Mouse (Mus musculus): ENCODE data around the gene Gna11.

Gene Gna11

GRCm38 (mm10) chr10:81505016-81505664, 39.9 kb downstream of the Gna11 start:
- no peak for DNase-seq (ENCODE audit: low read depth, low spot score)

GRCm38 (mm10) chr10:81502658-81503057, 42.3 kb downstream of the Gna11 start:
- peak; percentile 59 for DNase-seq (ENCODE audit: low read depth, low spot score)

DNA sequence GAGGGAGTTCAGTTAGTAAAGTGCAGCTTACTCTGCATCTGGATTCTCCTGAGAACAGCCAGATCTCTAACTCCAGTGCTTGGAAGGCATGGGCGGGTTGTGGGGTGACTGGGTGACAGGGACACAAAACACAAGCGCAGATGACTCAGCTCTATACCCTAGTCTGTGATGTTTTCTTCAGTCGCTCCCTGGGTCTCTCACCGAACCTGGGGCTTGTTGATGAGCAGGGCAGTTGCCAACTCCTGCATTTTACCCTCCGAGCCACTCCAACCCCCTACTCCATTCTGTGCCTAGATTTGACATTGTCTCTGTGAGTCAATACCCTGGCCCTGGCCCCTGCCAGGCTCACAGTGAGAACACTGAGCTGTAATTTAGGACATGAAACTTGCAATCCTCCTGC, 43.1 kb downstream of the Gna11 start:
- DNase-seq (ENCODE audit: low read depth, low spot score) = no peak

GRCm38 (mm10) chr10:81500032-81500431, 45.0 kb downstream of the Gna11 start, which contains the start of gene S1pr4:
TSS of gene S1pr4 (minus strand) at chr10:81500132.
- DNase-seq (ENCODE audit: low read depth, low spot score) = no peak

GRCm38 (mm10) chr10:81499250-81499901, 45.6 kb downstream of the Gna11 start:
- DNase-seq (ENCODE audit: low read depth, low spot score) = peak; percentile 48

DNA sequence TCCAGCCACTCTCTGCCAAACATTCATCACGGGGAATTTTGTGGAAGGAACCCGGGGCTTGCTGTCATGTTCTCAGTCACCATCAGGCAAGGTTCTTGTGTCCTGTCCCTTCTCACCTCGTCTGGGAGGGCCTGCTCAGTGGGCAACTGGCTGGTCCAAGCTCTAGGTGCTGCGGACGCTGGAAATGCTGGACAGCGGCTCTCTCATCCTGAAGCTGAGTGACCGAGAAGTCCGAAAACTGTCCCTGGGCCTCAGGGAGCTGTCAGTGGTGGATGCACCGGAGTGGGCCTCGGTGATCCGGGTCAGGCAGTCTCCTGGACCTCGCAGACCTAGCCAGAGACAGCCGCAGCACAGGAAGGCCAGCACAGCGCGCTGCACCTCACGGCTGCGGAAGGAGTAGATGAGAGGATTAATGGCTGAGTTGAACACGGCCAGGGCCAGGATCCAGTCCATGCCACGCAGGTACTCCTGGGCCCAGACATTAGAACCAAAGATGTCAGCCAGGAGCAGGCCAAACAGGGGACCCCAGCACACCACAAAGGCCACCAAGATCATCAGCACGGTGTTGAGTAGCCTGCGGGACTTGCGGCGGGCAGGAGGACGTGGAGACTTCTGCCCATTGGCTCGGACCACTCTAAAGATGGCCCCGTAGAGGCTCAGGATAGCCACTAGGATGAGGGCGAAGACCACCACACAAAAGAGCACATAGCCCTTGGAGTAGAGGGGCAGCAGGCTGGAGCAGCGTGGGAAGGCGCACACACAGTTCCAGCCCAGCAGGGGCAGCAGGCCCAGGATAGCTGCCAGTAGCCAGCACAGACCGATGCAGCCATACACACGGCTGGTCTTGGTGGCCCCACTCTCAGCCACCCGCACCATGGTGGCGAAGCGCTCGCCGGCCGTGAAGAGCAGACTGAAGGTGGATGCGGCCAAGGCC, 46.4 kb downstream of the Gna11 start:
- DNase-seq (ENCODE audit: low read depth, low spot score) = no peak

DNA sequence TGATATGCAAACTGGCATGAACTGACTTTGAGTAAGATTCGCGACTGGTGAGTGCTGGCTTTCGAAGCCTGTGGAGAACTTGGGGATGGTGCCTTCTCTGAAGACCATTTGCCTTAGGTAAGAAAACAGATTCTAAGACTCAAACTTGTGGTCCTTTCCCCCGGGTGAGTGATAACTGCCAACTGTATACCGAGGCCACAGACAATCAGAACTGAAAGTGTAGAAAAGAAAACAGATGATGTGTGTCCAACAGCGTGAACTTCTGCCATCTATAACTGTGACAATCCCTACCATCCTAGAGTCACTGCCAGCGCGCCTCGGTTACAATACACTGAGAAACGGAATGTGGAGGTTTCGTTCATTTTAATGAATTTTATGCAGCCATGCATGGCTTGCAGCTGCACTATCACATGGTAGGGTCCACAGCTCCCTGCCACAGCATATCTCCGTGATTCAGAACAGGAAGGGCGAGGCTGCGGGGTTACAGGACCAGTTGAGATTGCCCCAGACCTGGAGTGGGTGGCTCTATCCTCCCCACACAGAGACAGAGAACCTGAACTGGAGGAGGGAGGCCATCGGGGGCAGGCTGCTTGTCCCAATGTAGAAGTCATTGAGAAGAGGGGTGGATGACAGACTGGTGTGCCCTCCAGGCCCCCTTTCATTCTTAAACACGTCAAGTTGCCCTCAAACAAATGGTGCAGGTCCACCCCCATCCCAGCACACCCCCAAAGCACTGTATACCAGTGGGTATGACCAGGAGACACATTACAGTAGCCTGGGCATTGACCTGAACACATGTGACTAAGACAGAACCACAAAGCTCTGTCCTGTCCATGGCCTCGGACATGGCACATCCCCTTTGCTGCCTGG, 47.4 kb downstream of the Gna11 start:
- no peak for DNase-seq (ENCODE audit: low read depth, low spot score)

- no peak for DNase-seq (ENCODE audit: low read depth, low spot score)
Observed at GRCm38 (mm10) chr10:81496969-81497368, 48.0 kb downstream of the Gna11 start.

GRCm38 (mm10) chr10:81496264-81496901, 48.6 kb downstream of the Gna11 start, which contains the start of gene Ncln:
TSS of gene Ncln (minus strand) at chr10:81496392.
- peak; percentile 96 for DNase-seq (ENCODE audit: low read depth, low spot score)

DNA sequence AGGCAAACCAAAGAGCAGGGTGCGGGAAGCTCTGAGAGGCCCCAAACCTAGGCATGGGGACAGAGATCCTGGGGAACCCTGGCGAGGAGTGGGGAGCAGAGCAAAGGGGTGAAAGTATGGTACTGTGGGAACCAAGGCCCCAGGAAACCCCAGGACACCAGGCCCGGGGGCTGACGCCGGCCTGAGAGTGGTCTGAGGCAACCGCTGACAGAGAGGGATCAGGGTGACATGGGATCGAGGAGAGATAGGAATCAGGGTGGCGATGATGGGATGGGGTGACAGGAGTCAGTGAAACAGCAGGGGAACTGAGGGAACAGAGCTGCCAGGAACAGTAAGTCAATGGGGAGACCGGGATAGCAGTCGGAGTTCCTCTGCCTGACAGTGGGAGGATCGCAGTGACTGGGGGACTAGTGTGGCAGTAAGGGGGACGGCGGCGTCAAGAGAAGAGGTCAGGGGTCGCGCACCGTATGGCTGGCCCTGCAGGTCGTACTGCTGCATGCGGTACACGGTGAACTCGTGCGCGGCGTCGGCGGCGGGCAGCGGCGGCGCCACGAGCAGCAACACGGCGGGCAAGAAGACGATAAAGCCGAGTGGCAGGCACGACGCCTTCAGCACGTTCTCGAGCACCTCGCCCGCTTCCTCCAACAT, 49.2 kb downstream of the Gna11 start:
- DNase-seq (ENCODE audit: low read depth, low spot score) = no peak

- DNase-seq (ENCODE audit: low read depth, low spot score) = no peak
Observed at GRCm38 (mm10) chr10:81495151-81495550, 49.8 kb downstream of the Gna11 start.

- no peak for DNase-seq (ENCODE audit: low read depth, low spot score)
Observed at GRCm38 (mm10) chr10:81494260-81495041, 50.5 kb downstream of the Gna11 start.

DNA sequence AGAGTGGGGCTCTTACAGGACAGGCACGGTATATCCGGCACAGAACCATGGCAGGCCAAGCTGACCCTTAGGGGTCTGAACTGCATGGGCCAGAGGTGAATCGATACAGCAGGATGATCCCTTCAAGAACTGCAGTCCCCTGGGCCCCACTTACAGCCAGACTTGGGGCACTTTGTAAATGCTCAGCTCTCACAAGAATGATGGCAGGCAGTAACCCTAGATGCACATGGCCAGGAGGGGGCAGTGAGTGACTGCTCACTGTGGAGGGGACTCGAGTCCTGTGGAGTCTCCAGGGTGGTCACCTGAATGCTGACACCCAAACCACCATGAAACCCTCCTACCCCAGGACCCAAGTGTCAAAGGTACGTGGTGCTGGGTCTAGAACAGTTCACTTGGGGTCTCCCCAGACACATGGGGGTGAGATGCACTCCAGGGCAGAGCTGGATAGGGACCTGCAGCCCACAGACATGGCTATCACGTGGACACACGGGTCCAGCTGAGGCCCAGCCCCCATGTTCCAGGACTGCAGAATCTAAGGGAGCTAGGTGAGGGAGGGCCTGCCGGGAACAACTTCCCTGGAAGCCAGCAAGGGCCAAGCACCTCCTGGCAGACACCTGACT, 51.3 kb downstream of the Gna11 start:
- no peak for DNase-seq (ENCODE audit: low read depth, low spot score)

GRCm38 (mm10) chr10:81492606-81493240, 52.3 kb downstream of the Gna11 start:
- DNase-seq (ENCODE audit: low read depth, low spot score) = no peak

GRCm38 (mm10) chr10:81491018-81491417, 54.0 kb downstream of the Gna11 start:
- DNase-seq (ENCODE audit: low read depth, low spot score) = no peak

- DNase-seq (ENCODE audit: low read depth, low spot score) = no peak
Observed at GRCm38 (mm10) chr10:81489941-81490340, 55.0 kb downstream of the Gna11 start.

GRCm38 (mm10) chr10:81488081-81488480, 56.9 kb downstream of the Gna11 start:
- no peak for DNase-seq (ENCODE audit: low read depth, low spot score)

DNA sequence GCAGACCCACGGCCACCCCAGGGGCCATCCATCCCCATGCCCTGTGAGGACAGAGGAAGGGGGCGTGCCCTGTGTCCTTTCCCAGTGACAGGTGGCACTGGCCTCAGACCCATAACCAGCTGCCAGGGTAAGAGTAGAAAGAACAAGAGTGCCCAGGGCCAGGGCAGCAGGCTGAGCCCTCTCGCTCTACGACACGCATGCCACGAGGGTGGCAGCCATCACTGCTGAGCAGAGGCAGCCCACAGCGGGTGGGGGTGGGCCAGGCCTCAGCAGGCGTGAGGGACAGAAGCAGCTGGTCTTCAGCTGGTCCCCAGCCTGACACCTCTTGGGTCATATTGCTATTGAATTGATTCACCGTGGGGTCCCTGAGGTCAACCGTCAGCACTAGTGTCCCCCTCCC, 58.5 kb downstream of the Gna11 start:
- no peak for DNase-seq (ENCODE audit: low read depth, low spot score)
